Mouse (Mus musculus): ENCODE data around the gene Mal. TPM values are rescaled to one million over a fixed set of nuclear protein-coding genes. Genes with fewer than 3 reads are reported as not detected.
"Not testable (repeated sequence)": the region's sequence is repeated elsewhere in the genome, so short reads cannot be mapped to it uniquely, and the experiment has no call there.

The Mal gene
- polyA plus RNA-seq, 1 experiment from 2014 or later: 1.7 TPM

DNA sequence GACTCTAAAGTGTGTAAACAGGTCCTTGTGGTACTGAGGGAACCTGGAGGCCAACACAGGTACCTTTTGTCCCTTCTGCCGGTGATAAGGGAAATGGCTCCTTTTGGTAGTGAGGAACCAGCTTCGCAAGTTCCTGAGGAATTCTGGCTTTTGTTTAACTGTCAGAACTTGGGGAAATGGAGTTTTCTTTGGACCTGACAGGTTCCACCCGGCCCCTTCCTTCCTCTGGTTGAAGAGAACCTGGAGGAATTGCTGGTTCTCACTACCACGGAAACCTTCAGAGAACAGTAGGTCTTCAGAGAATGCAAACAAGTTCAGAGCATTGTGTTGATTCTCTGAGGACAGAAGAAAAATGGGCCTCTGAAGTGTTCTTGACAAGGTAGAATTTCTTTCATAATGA, 45.1 kb downstream of the Mal start:
- DNase-seq (ENCODE audit: low spot score): no peak
- peaks cover 19% of the 10 kb centered on the region for H3K4me1 ChIP-seq
- peaks cover 2% of the 10 kb centered on the region; the same call in 1 of the 2 replicates for H3K36me3 ChIP-seq
- no peaks in the 10 kb centered on the region for H3K27me3 ChIP-seq (ENCODE audit: insufficient read depth, poor library complexity, severe bottlenecking)
- no peak overlapping the region for H3K27ac ChIP-seq
- no peak overlapping the region for H3K4me3 ChIP-seq
- WGBS: 61% methylated on average over 4 of the region's 4 CpGs
- H3K9me3 ChIP-seq: no peaks in the 10 kb centered on the region

DNA sequence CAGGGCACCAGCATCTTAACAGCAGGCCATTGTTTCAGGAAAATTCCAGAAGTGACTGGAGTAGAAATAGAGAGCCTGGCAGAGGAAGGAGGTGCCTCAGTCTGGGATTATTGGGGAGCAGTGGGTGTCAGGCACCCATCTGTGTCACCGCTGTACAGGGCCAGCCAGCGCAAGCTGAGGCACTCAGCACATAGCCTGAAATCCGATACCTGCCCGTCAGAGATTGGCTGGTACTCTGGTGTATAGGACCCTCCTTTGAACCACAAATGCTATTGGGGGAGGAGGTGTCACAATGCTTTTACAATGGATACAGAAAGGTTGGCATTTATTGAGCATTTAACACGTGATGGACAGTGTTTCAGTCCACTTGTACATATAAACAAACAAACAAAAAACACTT, 47.5 kb downstream of the Mal start:
- Histone ChIP-seq H3K9me3 (no peaks in the 10 kb centered on the region), H3K36me3 (peaks cover 25% of the 10 kb centered on the region), H3K4me1 (peaks cover 19% of the 10 kb centered on the region), H3K4me3 (0 out of 2 replicates have a peak overlapping the region, but pooled peaks have one; percentile 5), H3K27me3 (ENCODE audit: insufficient read depth, poor library complexity, severe bottlenecking) (no peaks in the 10 kb centered on the region), H3K27ac (no peak overlapping the region)
- no peak for DNase-seq (ENCODE audit: low spot score)
- WGBS: 8% methylated on average over 5 of the region's 5 CpGs

DNA sequence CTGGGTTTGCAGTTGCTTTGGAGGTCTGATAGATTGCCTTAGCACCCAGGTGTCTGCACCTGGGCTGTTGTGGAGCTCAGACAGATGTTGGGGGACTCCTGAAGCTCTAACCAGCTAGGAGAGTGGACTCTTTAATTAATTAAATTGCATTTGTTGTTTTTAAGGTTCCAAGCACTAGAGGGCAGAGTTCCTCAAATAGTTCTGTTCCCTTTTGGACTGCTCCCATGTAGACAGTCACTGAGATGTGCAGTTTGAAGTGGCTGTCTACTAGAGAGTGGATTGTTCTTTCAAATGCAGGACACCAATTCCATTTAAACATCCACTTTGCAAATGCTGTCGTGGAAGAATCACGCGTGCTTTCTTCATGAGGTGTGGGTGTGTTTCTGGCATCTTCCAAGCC, 48.3 kb downstream of the Mal start:
- Histone ChIP-seq H3K9me3 (no peaks in the 10 kb centered on the region), H3K4me1 (peaks cover 19% of the 10 kb centered on the region), H3K27ac (no peak overlapping the region), H3K27me3 (ENCODE audit: insufficient read depth, poor library complexity, severe bottlenecking) (no peaks in the 10 kb centered on the region), H3K4me3 (no peak overlapping the region), H3K36me3 (peaks cover 30% of the 10 kb centered on the region)
- DNase-seq (ENCODE audit: low spot score): no peak
- 35% methylated on average over 3 of the region's 3 CpGs for WGBS

DNA sequence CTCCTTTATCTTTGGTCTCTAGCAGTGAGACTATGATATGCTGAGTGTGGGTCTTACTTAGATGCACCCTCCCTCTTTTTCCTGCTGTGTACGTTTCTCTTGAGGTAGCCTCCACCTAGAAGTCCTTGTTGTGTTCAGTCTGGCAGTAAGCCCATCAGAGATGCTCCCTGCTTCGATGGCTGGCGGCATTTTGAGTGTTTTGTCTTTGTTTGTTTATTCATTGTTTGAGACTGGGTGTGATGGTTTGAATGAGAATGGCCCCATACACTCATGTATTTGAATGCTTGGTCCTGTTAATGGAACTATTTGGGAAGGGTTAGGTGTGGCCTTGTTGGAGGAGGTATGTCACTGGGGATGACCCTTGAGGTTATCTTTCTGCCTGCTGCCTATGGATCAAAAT, 51.3 kb downstream of the Mal start:
- H3K27me3 ChIP-seq (ENCODE audit: insufficient read depth, poor library complexity, severe bottlenecking): no peaks in the 10 kb centered on the region
- peaks cover 58% of the 10 kb centered on the region for H3K36me3 ChIP-seq
- DNase-seq (ENCODE audit: low spot score): no peak
- H3K27ac ChIP-seq: no peak overlapping the region
- peaks cover 19% of the 10 kb centered on the region for H3K4me1 ChIP-seq
- H3K9me3 ChIP-seq: no peaks in the 10 kb centered on the region
- no peak overlapping the region for H3K4me3 ChIP-seq
- WGBS: 92% methylated on average over 3 of the region's 3 CpGs

DNA sequence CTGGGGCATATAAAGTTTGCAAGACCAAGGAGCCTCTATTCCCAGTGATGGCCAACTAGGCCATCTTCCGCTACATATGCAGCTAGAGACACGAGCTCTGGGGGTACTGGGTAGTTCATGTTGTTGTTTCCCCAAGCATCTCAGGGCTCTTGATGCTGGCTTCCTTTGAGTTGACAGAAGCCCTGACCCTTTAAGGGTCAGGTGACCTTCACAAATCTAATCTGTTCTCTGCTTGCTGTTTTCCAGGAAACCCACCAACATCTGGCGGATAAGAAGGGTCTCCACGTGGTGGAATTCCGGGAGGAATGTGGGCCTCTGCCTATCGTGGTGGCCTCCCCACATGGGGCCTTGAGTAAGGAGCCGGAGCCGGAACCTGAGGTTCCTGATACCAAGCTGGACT, 53.1 kb downstream of the Mal start:
- H3K4me1 ChIP-seq; H3K27ac ChIP-seq; H3K4me3 ChIP-seq; DNase-seq (ENCODE audit: low spot score); H3K27me3 ChIP-seq (ENCODE audit: insufficient read depth, poor library complexity, severe bottlenecking); H3K9me3 ChIP-seq: not testable (repeated sequence)
- WGBS: 47% methylated on average over 6 of the region's 8 CpGs
- H3K36me3 ChIP-seq: peaks cover 76% of the 10 kb centered on the region

DNA sequence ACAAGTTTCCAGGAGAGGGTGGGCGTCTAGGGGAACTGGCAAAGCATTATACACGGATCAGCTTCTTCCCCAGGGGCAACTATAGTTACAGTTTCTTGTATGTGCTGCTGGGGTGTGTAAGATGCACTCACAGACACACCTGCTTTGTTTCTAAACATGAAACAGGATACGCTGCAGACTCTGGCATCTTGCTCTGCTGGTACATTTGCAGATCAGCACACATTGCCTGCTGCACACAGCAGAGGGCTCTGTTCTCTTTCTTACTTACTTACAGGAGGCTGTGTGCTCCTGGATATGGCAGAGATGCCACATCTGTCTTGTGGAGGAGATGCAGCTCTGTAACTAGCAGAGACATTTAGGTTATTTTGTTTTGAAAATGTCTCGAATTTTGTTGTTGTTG, 65.7 kb downstream of the Mal start:
- no peak for DNase-seq (ENCODE audit: low spot score)
- Histone ChIP-seq H3K27me3 (ENCODE audit: insufficient read depth, poor library complexity, severe bottlenecking) (no peaks in the 10 kb centered on the region), H3K36me3 (peaks cover 49% of the 10 kb centered on the region), H3K9me3 (no peaks in the 10 kb centered on the region), H3K4me1 (peaks cover 28% of the 10 kb centered on the region), H3K27ac (no peak overlapping the region), H3K4me3 (no peak overlapping the region)
- 70% methylated on average over 4 of the region's 4 CpGs for WGBS

DNA sequence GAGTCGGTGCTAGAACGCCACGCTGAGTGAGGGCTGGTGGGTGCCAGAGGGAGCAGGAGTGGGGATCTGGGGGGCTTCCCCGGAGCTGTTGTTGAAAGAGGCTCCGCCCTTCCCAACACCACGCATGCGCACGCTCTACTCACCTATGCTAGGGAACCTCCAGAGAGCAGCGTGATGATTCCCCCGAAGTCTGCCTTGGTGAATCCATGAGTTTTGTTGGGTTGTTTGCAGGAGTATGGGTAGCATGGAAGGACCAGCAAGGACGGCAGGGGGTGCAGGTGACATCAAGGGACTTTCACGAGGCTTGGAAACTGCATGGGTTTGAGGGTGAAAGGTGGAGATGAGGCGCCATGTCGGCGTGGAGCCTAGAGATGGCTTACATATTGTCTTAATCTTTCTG, 66.3 kb downstream of the Mal start:
- H3K27ac ChIP-seq: no peak overlapping the region
- no peaks in the 10 kb centered on the region for H3K9me3 ChIP-seq
- WGBS: 74% methylated on average over 15 of the region's 15 CpGs

DNA sequence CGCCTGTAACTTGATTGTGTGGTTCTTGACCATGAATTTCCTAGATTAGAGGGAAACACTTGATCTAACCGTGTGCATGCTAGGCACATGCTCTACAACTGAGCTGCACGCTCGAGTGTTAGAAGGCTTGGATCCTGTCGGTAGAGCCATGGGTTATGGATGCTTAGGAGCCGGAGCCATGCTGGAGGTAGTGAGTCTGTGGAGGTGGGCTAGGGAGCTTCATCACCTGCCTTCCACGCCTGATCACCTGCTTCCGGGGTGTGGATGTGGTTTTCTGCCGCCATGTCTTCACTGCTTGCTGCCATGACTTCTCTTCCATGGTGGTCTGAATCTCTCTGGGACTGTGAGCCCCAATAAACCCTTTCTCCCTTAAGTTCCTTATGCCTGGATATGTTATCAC, 67.6 kb downstream of the Mal start:
- Histone ChIP-seq H3K4me3 (no peak overlapping the region), H3K36me3 (peaks cover 31% of the 10 kb centered on the region), H3K27ac (no peak overlapping the region), H3K4me1 (peaks cover 28% of the 10 kb centered on the region), H3K27me3 (ENCODE audit: insufficient read depth, poor library complexity, severe bottlenecking) (no peaks in the 10 kb centered on the region), H3K9me3 (no peaks in the 10 kb centered on the region)
- WGBS: 90% methylated on average over 9 of the region's 9 CpGs
- no peak for DNase-seq (ENCODE audit: low spot score)

More for the DNA sequence above, 66.3 kb downstream of the Mal start:
- H3K4me3 ChIP-seq: peak overlapping the region; percentile 4; the same call in 1 of the 2 replicates
- DNase-seq (ENCODE audit: low spot score): no peak
- H3K36me3 ChIP-seq: peaks cover 43% of the 10 kb centered on the region
- H3K4me1 ChIP-seq: peaks cover 28% of the 10 kb centered on the region
- no peaks in the 10 kb centered on the region for H3K27me3 ChIP-seq (ENCODE audit: insufficient read depth, poor library complexity, severe bottlenecking)

DNA sequence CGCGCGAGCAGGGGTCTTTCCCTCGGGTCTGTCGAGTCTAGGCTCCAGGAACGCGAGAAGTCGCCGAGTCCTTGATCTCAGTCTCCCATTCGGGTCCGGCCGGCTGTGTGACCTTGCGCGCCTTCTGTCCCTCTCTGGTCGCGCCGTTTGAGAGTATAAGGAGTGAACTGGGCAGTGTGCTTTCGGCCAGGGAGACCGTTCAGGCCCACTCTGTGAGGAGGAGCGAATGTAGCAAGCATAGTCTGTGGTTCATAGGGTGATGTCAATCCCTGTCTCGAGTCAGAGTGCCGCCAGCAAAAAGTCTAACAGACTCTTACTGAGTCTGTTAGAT, 69.0 kb downstream of the Mal start:
- Histone ChIP-seq H3K4me1 (peaks cover 28% of the 10 kb centered on the region), H3K36me3 (peaks cover 19% of the 10 kb centered on the region), H3K27ac (peak overlapping the region; percentile 99), H3K9me3 (no peaks in the 10 kb centered on the region), H3K27me3 (ENCODE audit: insufficient read depth, poor library complexity, severe bottlenecking) (no peaks in the 10 kb centered on the region), H3K4me3 (peak overlapping the region; percentile 84)
- WGBS: under 1% methylated on average over 22 of the region's 22 CpGs
- no peak for DNase-seq (ENCODE audit: low spot score)

DNA sequence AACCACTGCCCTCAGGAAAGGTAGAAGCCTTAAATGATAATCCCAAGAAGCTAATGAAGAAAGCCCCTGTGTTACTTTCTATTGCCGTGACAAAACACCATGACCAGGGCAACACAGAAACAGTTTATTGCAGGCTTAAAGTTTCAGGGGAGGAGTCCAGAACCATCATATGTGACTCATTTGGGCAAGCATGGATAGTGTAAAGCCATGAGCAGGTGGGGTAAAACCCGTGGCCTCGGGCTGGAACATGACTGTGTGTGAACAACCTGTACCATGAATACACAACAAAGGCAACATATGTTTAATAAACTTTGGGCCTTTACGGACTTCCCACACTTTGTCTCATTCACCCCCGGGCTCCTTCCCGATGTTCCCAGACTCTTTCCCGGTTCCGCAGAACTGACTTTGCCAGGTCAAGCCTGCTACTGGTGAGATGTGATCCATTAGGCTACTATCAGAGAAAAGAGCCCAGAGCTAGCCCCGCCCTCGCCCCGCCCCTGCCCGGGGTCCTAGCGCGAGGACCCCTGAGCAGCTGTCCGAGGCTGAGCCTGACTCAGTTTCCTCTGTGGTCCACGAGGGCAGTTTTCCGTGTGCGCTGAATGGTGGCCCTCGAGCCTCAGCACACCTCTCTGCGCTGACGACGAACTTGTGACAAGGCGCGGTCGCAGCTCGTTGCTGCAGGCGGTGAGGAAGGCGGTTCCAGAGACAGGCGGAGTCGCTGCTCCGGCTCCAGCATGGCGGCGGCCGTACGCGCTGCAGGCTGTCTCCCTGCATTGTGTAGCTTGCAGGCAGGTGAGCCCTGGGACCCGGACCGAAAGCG, 69.6 kb downstream of the Mal start, which contains the start of the genes Zfp661 and Mrps5:
Gene Zfp661, minus strand, starts transcription at position 401 of the 820 bp plus-strand sequence.
Gene Mrps5, plus strand, starts transcription at position 529 of the 820 bp plus-strand sequence.
- H3K4me1 ChIP-seq: peaks cover 28% of the 10 kb centered on the region
- DNase-seq (ENCODE audit: low spot score): peak; percentile 92
- peaks cover 14% of the 10 kb centered on the region for H3K36me3 ChIP-seq
- no peaks in the 10 kb centered on the region for H3K27me3 ChIP-seq (ENCODE audit: insufficient read depth, poor library complexity, severe bottlenecking)
- H3K27ac ChIP-seq: peak within 1 kb of the TSS; percentile 99
- H3K4me3 ChIP-seq: peak within 1 kb of the TSS; percentile 84
- no peaks in the 10 kb centered on the region for H3K9me3 ChIP-seq
- WGBS: 5% methylated on average over 39 of the region's 39 CpGs

DNA sequence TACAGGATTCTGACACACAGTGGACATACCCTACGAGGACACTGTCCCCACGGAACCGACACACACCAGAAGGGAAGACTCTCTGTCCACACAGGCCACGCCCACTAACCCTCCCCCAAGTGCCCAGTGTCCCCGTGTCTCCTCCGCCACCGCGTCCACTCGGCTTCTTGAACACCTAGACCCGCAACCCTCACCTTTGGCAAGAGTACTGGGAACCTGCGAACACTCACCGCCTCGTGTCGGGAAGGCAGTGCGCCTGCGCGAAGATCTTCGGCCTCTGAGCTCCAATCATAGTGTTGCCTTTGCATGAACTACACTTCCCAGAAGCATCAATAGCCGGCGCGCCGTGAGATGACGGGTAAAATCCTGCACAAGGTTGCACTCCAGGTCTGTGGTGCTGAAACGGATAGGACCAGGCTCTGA, 72.0 kb downstream of the Mal start:
- peak; percentile 98 for DNase-seq (ENCODE audit: low spot score)
- Histone ChIP-seq H3K27ac (peak overlapping the region; percentile 80), H3K9me3 (no peaks in the 10 kb centered on the region), H3K4me3 (peak overlapping the region; percentile 74), H3K36me3 (0 out of 2 replicates have a peak, but pooled peaks cover 2% of the 10 kb centered on the region), H3K27me3 (ENCODE audit: insufficient read depth, poor library complexity, severe bottlenecking) (no peaks in the 10 kb centered on the region), H3K4me1 (peaks cover 23% of the 10 kb centered on the region)
- 0% methylated on average over 24 of the region's 24 CpGs for WGBS

Data from heart, embryonic 10.5 days (tissue).